Mouse (Mus musculus) liver, embryonic 14.5 days (tissue): ENCODE results near the gene Tchp. TPM values are rescaled to one million over a fixed set of nuclear protein-coding genes. Genes with fewer than 3 reads are reported as not detected.

ENCODE experiments used
- ATAC-seq: fragments of 200-750 bp; cut with Nextera tagmentation; 2 replicates; pipeline ENCODE4 v1.8.0; 2017; ENCODE audit warnings: moderate number of reproducible peaks, mild to moderate bottlenecking, moderate library complexity; ENCODE audit not compliant: insufficient read depth
- DNase-seq, 3 experiments: peaks; one replicate each; pipeline ENCODE4 v3.0.0-alpha.2; 2012 to 2013; ENCODE audit warnings: low read depth in 3 of 3, low spot score in 3 of 3
- H3K27ac ChIP-seq: fragments of 300-500 bp; sonication (generic); 2 replicates; pipeline ENCODE4 v1.5.1; 2014; ENCODE audit warnings: moderate library complexity, mild to moderate bottlenecking, control low read depth, inconsistent platforms
- H3K27me3 ChIP-seq: fragments of 300-500 bp; sonication (generic); 2 replicates; pipeline ENCODE4 v1.6.1; 2014; ENCODE audit warnings: mild to moderate bottlenecking, low read length, moderate library complexity; ENCODE audit not compliant: control insufficient read depth, insufficient read depth
- H3K36me3 ChIP-seq: fragments of 300-500 bp; sonication (generic); replicated peaks from 2 replicates; pipeline ENCODE4 v1.6.1; 2014; ENCODE audit warnings: low read depth; ENCODE audit not compliant: control insufficient read depth, insufficient read depth
- H3K4me1 ChIP-seq, 2 experiments: fragments of 200-500 bp in 1 of 2; fragments of 300-500 bp in 1 of 2; sonication (generic) in 1 of 2; replicated peaks; 2 replicates each; pipeline ENCODE4 v1.6.1; 2012 to 2014; ENCODE audit warnings: antibody characterized with exemption in 1 of 2, inconsistent platforms in 1 of 2, low read length in 1 of 2; ENCODE audit not compliant: control insufficient read depth in 2 of 2, insufficient read depth in 2 of 2
- H3K4me2 ChIP-seq: fragments of 300-500 bp; sonication (generic); 2 replicates; pipeline ENCODE4 v1.6.1; 2014; ENCODE audit warnings: low read depth, mild to moderate bottlenecking, control low read depth, moderate library complexity
- H3K4me3 ChIP-seq, 2 experiments: fragments of 200-500 bp in 1 of 2; fragments of 300-500 bp in 1 of 2; sonication (generic) in 1 of 2; 2 replicates each; pipeline ENCODE4 v1.5.1; 2012 to 2014; ENCODE audit warnings: low read depth in 2 of 2, low read length in 2 of 2, mild to moderate bottlenecking in 2 of 2, control low read depth in 1 of 2, inconsistent platforms in 1 of 2, moderate library complexity in 1 of 2; ENCODE audit not compliant: insufficient read depth in 1 of 2
- H3K9ac ChIP-seq: fragments of 300-500 bp; sonication (generic); replicated peaks from 2 replicates; pipeline ENCODE4 v1.6.1; 2014; ENCODE audit warnings: mild to moderate bottlenecking, control low read depth, moderate library complexity
- H3K9me3 ChIP-seq: fragments of 300-500 bp; sonication (generic); 2 replicates; pipeline ENCODE4 v1.6.1; 2016; ENCODE audit warnings: low read length, mixed read lengths; ENCODE audit not compliant: control insufficient read depth
- CTCF ChIP-seq: IDR thresholded peaks from 2 replicates; pipeline ENCODE4 v1.5.1; 2016; ENCODE audit warnings: antibody characterized with exemption, low read depth, control low read depth
- EP300 ChIP-seq: IDR thresholded peaks from 2 replicates; pipeline ENCODE4 v1.6.1; 2016; ENCODE audit warnings: antibody characterized with exemption, low read depth
- WGBS: fragments of 180-500 bp; shearing (Covaris S2); extraction: QIAGEN DNeasy Blood & Tissue Kit; methylation state at CpG from one replicate; pipeline ENCODE4 v1.1.7; 2014; ENCODE audit not compliant: insufficient replicate concordance; 5-methylcytosine and 5-hydroxymethylcytosine counted together
- polyA plus RNA-seq, 2 experiments: library from polyadenylated mRNA; depleted of rRNA in 1 of 2; stranded (reverse) in 1 of 2; unstranded in 1 of 2; fragments of >200 nt; fragmentation: Nextera tagmentation in 1 of 2; extraction: Ambion mirVana in 1 of 2; gene quantifications; 2 replicates each; pipeline versions ENCODE4 v1.2.1 to v1.2.3; 2012 to 2014

Gene Tchp
- polyA plus RNA-seq, 2 experiments = 2.2 to 7.8 TPM

- no peak for DNase-seq
- WGBS = 49% methylated on average over 21 of the region's 21 CpGs
- Histone ChIP-seq H3K4me3 (no peak overlapping the region), H3K27ac (no peak overlapping the region), H3K4me2 (no peak overlapping the region), H3K36me3 (peaks cover 4% of the 10 kb centered on the region), H3K9ac (no peak overlapping the region), H3K27me3 (no peaks in the 10 kb centered on the region), H3K9me3 (no peaks in the 10 kb centered on the region), H3K4me1 (peaks cover 3 to 6% of the 10 kb centered on the region in 2 experiments; a peak in 3 of 4 replicates)
- ATAC-seq = no peak
- no peak for TF ChIP-seq CTCF
- TF ChIP-seq EP300 = no peak
Measured at GRCm38 (mm10) chr5:114709357-114709756, 1.8 kb downstream of the Tchp start.

GRCm38 (mm10) chr5:114714551-114714950 is 7.0 kb downstream of the Tchp start:
- Histone ChIP-seq H3K36me3 (peaks cover 13% of the 10 kb centered on the region), H3K4me3 (no peak overlapping the region)
- 87% methylated on average over 18 of the region's 18 CpGs for WGBS

GRCm38 (mm10) chr5:114717292-114717691 is 9.7 kb downstream of the Tchp start:
- no peaks in the 10 kb centered on the region for H3K4me1 ChIP-seq
- no peaks in the 10 kb centered on the region for H3K27me3 ChIP-seq
- 82% methylated on average over 12 of the region's 12 CpGs for WGBS
- no peak overlapping the region for H3K4me3 ChIP-seq
- TF ChIP-seq CTCF (no peak), EP300 (no peak)
- H3K9ac ChIP-seq = no peak overlapping the region
- H3K27ac ChIP-seq = no peak overlapping the region
- peaks cover 20% of the 10 kb centered on the region for H3K36me3 ChIP-seq
- H3K4me2 ChIP-seq = no peak overlapping the region
- ATAC-seq (no peak), DNase-seq (no peak)
- H3K9me3 ChIP-seq = no peaks in the 10 kb centered on the region

More at GRCm38 (mm10) chr5:114714551-114714950, 7.0 kb downstream of the Tchp start:
- Histone ChIP-seq H3K9ac (no peak overlapping the region), H3K9me3 (no peaks in the 10 kb centered on the region), H3K4me2 (no peak overlapping the region), H3K27me3 (no peaks in the 10 kb centered on the region), H3K4me1 (no peaks in the 10 kb centered on the region), H3K27ac (no peak overlapping the region)
- ATAC-seq (no peak), DNase-seq (no peak)
- no peak for TF ChIP-seq CTCF
- no peak for TF ChIP-seq EP300

GRCm38 (mm10) chr5:114717937-114718336 is 10.4 kb downstream of the Tchp start:
- Histone ChIP-seq H3K27ac (no peak overlapping the region), H3K36me3 (peaks cover 20% of the 10 kb centered on the region), H3K9me3 (no peaks in the 10 kb centered on the region), H3K27me3 (no peaks in the 10 kb centered on the region), H3K4me3 (no peak overlapping the region), H3K4me2 (no peak overlapping the region), H3K4me1 (no peaks in the 10 kb centered on the region), H3K9ac (no peak overlapping the region)
- 82% methylated on average over 8 of the region's 8 CpGs for WGBS
- TF ChIP-seq CTCF = no peak
- TF ChIP-seq EP300 = no peak
- ATAC-seq = no peak
- DNase-seq = no peak

GRCm38 (mm10) chr5:114718483-114718882 is 10.9 kb downstream of the Tchp start:
- no peak for TF ChIP-seq CTCF
- TF ChIP-seq EP300 = no peak
- Histone ChIP-seq H3K27me3 (no peaks in the 10 kb centered on the region), H3K4me2 (no peak overlapping the region), H3K4me1 (no peaks in the 10 kb centered on the region), H3K9ac (no peak overlapping the region), H3K27ac (no peak overlapping the region), H3K36me3 (peaks cover 16% of the 10 kb centered on the region), H3K9me3 (no peaks in the 10 kb centered on the region), H3K4me3 (no peak overlapping the region)
- DNase-seq (no peak), ATAC-seq (no peak)
- WGBS = 87% methylated on average over 13 of the region's 13 CpGs
